Mouse (Mus musculus): ENCODE measurements around the gene Tmem128. TPM values are rescaled to one million over a fixed set of nuclear protein-coding genes. Genes with fewer than 3 reads are reported as not detected.

Gene Tmem128
- 64.3 TPM for total RNA-seq (2023)

GRCm38 (mm10) chr5:38260107-38260682 is at the start of gene Tmem128:
TSS of gene Tmem128 (plus strand) at chr5:38260185.

GRCm38 (mm10) chr5:38220328-38220912 is 39.6 kb upstream of the Tmem128 start, which contains the start of the genes Zbtb49 and Lyar:
TSS of gene Zbtb49 (minus strand) at chr5:38220457.
TSS of gene Lyar (plus strand) at chr5:38220470.

GRCm38 (mm10) chr5:38275771-38276170 is 15.8 kb downstream of the Tmem128 start, which contains the start of gene Otop1:
TSS of gene Otop1 (plus strand) at chr5:38275972.

Other genes starting within 250 kb of the Tmem128 start
- gene Stx18, start 221.4 kb upstream of the Tmem128 start, total RNA-seq (2023) = 23.5 TPM
- gene Nsg1, start 100.3 kb upstream of the Tmem128 start, total RNA-seq (2023) = not detected
- 20.0 TPM for gene Zbtb49, start 39.7 kb upstream of the Tmem128 start, total RNA-seq (2023)
- gene Lyar, start 39.7 kb upstream of the Tmem128 start, total RNA-seq (2023) = 31.5 TPM
- not detected for gene Otop1, start 15.8 kb downstream of the Tmem128 start, total RNA-seq (2023)
- gene Drd5, start 59.2 kb downstream of the Tmem128 start, total RNA-seq (2023) = not detected
- 22.5 TPM for gene Slc2a9, start 243.0 kb downstream of the Tmem128 start, total RNA-seq (2023)